Mouse (Mus musculus) forebrain, embryonic 13.5 days (tissue): ENCODE measurements around the gene Gm20388. TPM values are rescaled to one million over a fixed set of nuclear protein-coding genes. Genes with fewer than 3 reads are reported as not detected.
A peak's percentile ranks its signal among the peaks of the same experiment; 100 is the strongest.
"Not testable (repeated sequence)": the region's sequence is repeated elsewhere in the genome, so short reads cannot be mapped to it uniquely, and the experiment has no call there.

Experiments
- ATAC-seq: fragments of 200-750 bp; cut with Nextera tagmentation; 2 replicates; pipeline ENCODE4 v1.8.0; 2017
- H3K27ac ChIP-seq: fragments of 300-500 bp; sonication (generic); 2 replicates; pipeline ENCODE4 v1.5.1; 2015; ENCODE audit warnings: inconsistent platforms, mild to moderate bottlenecking, moderate library complexity
- H3K27me3 ChIP-seq: fragments of 300-500 bp; sonication (generic); 2 replicates; pipeline ENCODE4 v1.6.1; 2015; ENCODE audit warnings: mild to moderate bottlenecking, inconsistent platforms
- H3K36me3 ChIP-seq: fragments of 300-500 bp; sonication (generic); 2 replicates; pipeline ENCODE4 v1.6.1; 2015; ENCODE audit warnings: mild to moderate bottlenecking, inconsistent platforms; ENCODE audit not compliant: poor library complexity, severe bottlenecking
- H3K4me1 ChIP-seq: fragments of 300-500 bp; sonication (generic); 2 replicates; pipeline ENCODE4 v1.6.1; 2015; ENCODE audit warnings: inconsistent platforms
- H3K4me2 ChIP-seq: fragments of 300-500 bp; sonication (generic); 2 replicates; pipeline ENCODE4 v1.6.1; 2015; ENCODE audit warnings: inconsistent platforms, mild to moderate bottlenecking, moderate library complexity
- H3K4me3 ChIP-seq: fragments of 300-500 bp; sonication (generic); 2 replicates; pipeline ENCODE4 v1.5.1; 2015; ENCODE audit warnings: mild to moderate bottlenecking, inconsistent platforms
- H3K9ac ChIP-seq: fragments of 300-500 bp; sonication (generic); 2 replicates; pipeline ENCODE4 v1.6.1; 2015; ENCODE audit warnings: mild to moderate bottlenecking, inconsistent platforms
- H3K9me3 ChIP-seq: fragments of 300-500 bp; sonication (generic); replicated peaks from 2 replicates; pipeline ENCODE4 v1.6.1; 2016; ENCODE audit warnings: inconsistent platforms
- WGBS: fragments of 180-500 bp; shearing (Covaris S2); methylation state at CpG from one replicate; pipeline ENCODE4 v1.1.7; 2015; 5-methylcytosine and 5-hydroxymethylcytosine counted together
- polyA plus RNA-seq: library from polyadenylated mRNA; unstranded; fragments of >200 nt; fragmentation: Nextera tagmentation; extraction: Ambion mirVana; gene quantifications from 2 replicates; pipeline ENCODE4 v1.2.1, GENCODE M21; 2015

The Gm20388 gene
- polyA plus RNA-seq, 1 experiment from 2014 or later, result 5.6 TPM

- Histone ChIP-seq H3K9me3 (no peaks in the 10 kb centered on the region), H3K4me3 (no peak overlapping the region), H3K4me2 (no peak overlapping the region), H3K4me1 (peaks cover 47% of the 10 kb centered on the region), H3K27me3 (no peaks in the 10 kb centered on the region; the same call in none of the 2 replicates), H3K27ac (0 out of 2 replicates have a peak overlapping the region, but pooled peaks have one; percentile 25), H3K9ac (no peak overlapping the region), H3K36me3 (no peaks in the 10 kb centered on the region)
- 92% methylated on average over 13 of the region's 13 CpGs for WGBS
- ATAC-seq, result no peak
Observed at GRCm38 (mm10) chr8:120328361-120329022, 417.9 kb downstream of the Gm20388 start.

- Histone ChIP-seq H3K4me1 (peaks cover 41% of the 10 kb centered on the region), H3K9ac (0 out of 2 replicates have a peak overlapping the region, but pooled peaks have one; percentile 13), H3K4me2 (no peak overlapping the region), H3K27me3 (no peaks in the 10 kb centered on the region; the same call in none of the 2 replicates), H3K36me3 (no peaks in the 10 kb centered on the region), H3K9me3 (no peaks in the 10 kb centered on the region), H3K27ac (no peak overlapping the region; the same call in 1 of the 2 replicates), H3K4me3 (no peak overlapping the region)
- ATAC-seq, result no peak
- WGBS, result 85% methylated on average over 11 of the region's 11 CpGs
Observed at GRCm38 (mm10) chr8:120329030-120329748, 418.5 kb downstream of the Gm20388 start.

GRCm38 (mm10) chr8:120331027-120331426 lies 420.4 kb downstream of the Gm20388 start:
- Histone ChIP-seq H3K9ac (no peak overlapping the region), H3K27me3 (no peaks in the 10 kb centered on the region; the same call in none of the 2 replicates), H3K4me2 (no peak overlapping the region), H3K36me3 (no peaks in the 10 kb centered on the region), H3K9me3 (no peaks in the 10 kb centered on the region), H3K4me3 (no peak overlapping the region), H3K4me1 (peaks cover 47% of the 10 kb centered on the region), H3K27ac (no peak overlapping the region; the same call in 1 of the 2 replicates)
- WGBS, result 81% methylated on average over 7 of the region's 7 CpGs
- no peak for ATAC-seq

- Histone ChIP-seq H3K4me2 (no peak overlapping the region), H3K27me3 (peaks cover 4% of the 10 kb centered on the region), H3K4me3 (no peak overlapping the region), H3K27ac (no peak overlapping the region), H3K9me3 (no peaks in the 10 kb centered on the region), H3K36me3 (no peaks in the 10 kb centered on the region), H3K9ac (no peak overlapping the region), H3K4me1 (peaks cover 62% of the 10 kb centered on the region)
- no peak for ATAC-seq
- 76% methylated on average over 14 of the region's 16 CpGs for WGBS
Observed at GRCm38 (mm10) chr8:120332379-120333229, 422.0 kb downstream of the Gm20388 start.

- no peaks in the 10 kb centered on the region for H3K9me3 ChIP-seq
- no peak overlapping the region for H3K4me3 ChIP-seq
- WGBS, result 87% methylated on average over 4 of the region's 4 CpGs
- H3K9ac ChIP-seq, result no peak overlapping the region
- no peaks in the 10 kb centered on the region for H3K36me3 ChIP-seq
- H3K4me2 ChIP-seq, result no peak overlapping the region
- ATAC-seq, result no peak
- no peak overlapping the region for H3K27ac ChIP-seq
- H3K27me3 ChIP-seq, result peaks cover 6% of the 10 kb centered on the region
- H3K4me1 ChIP-seq, result peaks cover 54% of the 10 kb centered on the region
Observed at GRCm38 (mm10) chr8:120333681-120334080, 423.0 kb downstream of the Gm20388 start.

GRCm38 (mm10) chr8:120334261-120334660 lies 423.6 kb downstream of the Gm20388 start:
- not testable (repeated sequence) for H3K4me2 ChIP-seq, H3K36me3 ChIP-seq, H3K27me3 ChIP-seq, ATAC-seq, H3K4me3 ChIP-seq, H3K9me3 ChIP-seq
- peak overlapping the region; percentile 45; the same call in 1 of the 2 replicates for H3K9ac ChIP-seq
- peak overlapping the region; percentile 97 for H3K27ac ChIP-seq
- 51% methylated on average over 3 of the region's 3 CpGs for WGBS
- H3K4me1 ChIP-seq, result peaks cover 52% of the 10 kb centered on the region

- WGBS, result 0% methylated on average over 4 of the region's 5 CpGs
- H3K27ac ChIP-seq, result peak overlapping the region; percentile 97
- peak overlapping the region; percentile 45 for H3K9ac ChIP-seq
- peak overlapping the region; percentile 44 for H3K4me2 ChIP-seq
- no peak overlapping the region for H3K4me3 ChIP-seq
- H3K4me1 ChIP-seq, result peaks cover 53% of the 10 kb centered on the region
- ATAC-seq, result peak; percentile 55
- peaks cover 6% of the 10 kb centered on the region for H3K27me3 ChIP-seq
- no peaks in the 10 kb centered on the region for H3K36me3 ChIP-seq
- H3K9me3 ChIP-seq, result no peaks in the 10 kb centered on the region
Observed at GRCm38 (mm10) chr8:120334878-120335261, 424.2 kb downstream of the Gm20388 start.

- Histone ChIP-seq H3K9me3 (no peaks in the 10 kb centered on the region), H3K27me3 (peaks cover 6% of the 10 kb centered on the region), H3K4me3 (0 out of 2 replicates have a peak overlapping the region, but pooled peaks have one; percentile 0), H3K4me1 (peaks cover 59% of the 10 kb centered on the region), H3K27ac (peak overlapping the region; percentile 97), H3K9ac (peak overlapping the region; percentile 45), H3K4me2 (peak overlapping the region; percentile 44), H3K36me3 (no peaks in the 10 kb centered on the region)
- WGBS, result under 1% methylated on average over 17 of the region's 17 CpGs
- ATAC-seq, result peak; percentile 78
Observed at GRCm38 (mm10) chr8:120335262-120336086, 424.8 kb downstream of the Gm20388 start.

- Histone ChIP-seq H3K9ac (peak overlapping the region; percentile 45), H3K4me1 (peaks cover 64% of the 10 kb centered on the region)
- peak; percentile 54 for ATAC-seq
Observed at GRCm38 (mm10) chr8:120336087-120336380, 425.4 kb downstream of the Gm20388 start.

GRCm38 (mm10) chr8:120336909-120337555 lies 426.4 kb downstream of the Gm20388 start:
- WGBS, result 34% methylated on average over 5 of the region's 5 CpGs
- no peak for ATAC-seq
- peaks cover 6% of the 10 kb centered on the region for H3K27me3 ChIP-seq
- H3K4me3 ChIP-seq, result no peak overlapping the region
- no peaks in the 10 kb centered on the region for H3K9me3 ChIP-seq
- no peaks in the 10 kb centered on the region for H3K36me3 ChIP-seq
- peaks cover 74% of the 10 kb centered on the region for H3K4me1 ChIP-seq
- H3K4me2 ChIP-seq, result no peak overlapping the region
- peak overlapping the region; percentile 97 for H3K27ac ChIP-seq
- no peak overlapping the region for H3K9ac ChIP-seq

More at GRCm38 (mm10) chr8:120336087-120336380, 425.4 kb downstream of the Gm20388 start:
- Histone ChIP-seq H3K36me3 (no peaks in the 10 kb centered on the region), H3K27ac (peak overlapping the region; percentile 97), H3K4me3 (no peak overlapping the region), H3K27me3 (peaks cover 6% of the 10 kb centered on the region), H3K9me3 (no peaks in the 10 kb centered on the region), H3K4me2 (peak overlapping the region; percentile 44)
- WGBS, result 1% methylated on average over 9 of the region's 9 CpGs

GRCm38 (mm10) chr8:120337627-120338026 lies 427.0 kb downstream of the Gm20388 start:
- WGBS, result 61% methylated on average over 5 of the region's 5 CpGs
- Histone ChIP-seq H3K36me3 (no peaks in the 10 kb centered on the region), H3K9me3 (no peaks in the 10 kb centered on the region), H3K4me1 (peaks cover 77% of the 10 kb centered on the region), H3K27ac (no peak overlapping the region), H3K27me3 (peaks cover 6% of the 10 kb centered on the region), H3K4me2 (no peak overlapping the region), H3K4me3 (no peak overlapping the region), H3K9ac (no peak overlapping the region)
- no peak for ATAC-seq
